8 mouse cellular contexts compared by ENCODE assay signal in the genomic region with DNA sequence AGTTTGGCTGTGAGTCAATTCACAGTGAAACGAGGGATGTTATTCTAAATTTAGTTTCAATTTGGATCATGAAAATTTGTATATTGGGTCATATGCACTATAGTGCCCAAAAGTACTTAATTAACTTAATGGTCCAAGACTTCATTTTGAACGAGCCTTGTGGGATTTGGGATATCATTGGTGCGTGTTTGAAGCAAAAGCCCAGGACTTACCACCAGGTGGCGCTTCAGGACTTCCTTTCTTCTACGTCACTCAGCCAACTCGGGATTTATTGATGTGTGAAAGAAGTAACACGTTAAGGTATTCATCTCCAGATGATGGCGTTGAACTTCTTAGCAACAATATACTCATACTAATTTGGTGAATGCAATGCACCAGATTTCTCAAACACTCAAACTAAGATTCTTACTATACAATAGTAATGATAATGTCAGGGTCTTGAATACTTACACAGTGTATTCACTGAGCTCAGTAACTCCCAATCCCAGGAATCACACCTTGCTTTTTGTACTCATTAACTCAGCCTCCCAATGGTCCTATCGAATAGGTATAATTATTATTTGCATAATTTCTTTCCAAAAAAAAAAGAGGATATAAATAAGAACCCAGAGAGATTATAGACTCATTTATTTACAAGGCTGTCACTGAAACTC.
DNase-seq lines count a peak whose midpoint lies in the region; ATAC-seq lines count a peak whose summit lies in the region.

No protein-coding gene starts in this region.

- H3K4me3 ChIP-seq in embryonic facial prominence, embryonic 10.5 days: no peak overlapping the region
- H3K4me3 ChIP-seq in hindbrain, embryonic 15.5 days: no peak overlapping the region

- H3K9me3 ChIP-seq in embryonic facial prominence, embryonic 10.5 days: no peaks in the 10 kb centered on the region
- no peaks in the 10 kb centered on the region for H3K9me3 ChIP-seq in hindbrain, embryonic 15.5 days

- 12% methylated on average over 9 of the region's 9 CpGs for WGBS in embryonic facial prominence, embryonic 10.5 days
- WGBS in hindbrain, embryonic 15.5 days: 7% methylated on average over 9 of the region's 9 CpGs

- no peaks in the 10 kb centered on the region for H3K4me1 ChIP-seq in embryonic facial prominence, embryonic 10.5 days
- peaks cover 3% of the 10 kb centered on the region; the same call in 1 of the 2 replicates for H3K4me1 ChIP-seq in hindbrain, embryonic 15.5 days (replicated peaks)

- DNase-seq in gastrocnemius, adult 18-20 months (ENCODE audit: low spot score): peak; percentile 2
- no peak for DNase-seq in gastrocnemius, adult 8-10 months (ENCODE audit: low spot score in 2 of 2)
- DNase-seq in adrenal gland, postnatal 25 days: peak; percentile 67
- DNase-seq in embryonic facial prominence, embryonic 10.5 days (ENCODE audit: low spot score): peak; percentile 72
- peak; percentile 66 for DNase-seq in left cerebral cortex, adult 11 months (ENCODE audit: low spot score)
- peak; percentile 5 for DNase-seq in skeletal muscle tissue, adult 2 months (ENCODE audit: low read depth, low spot score)

- ATAC-seq in hindbrain, embryonic 15.5 days (ENCODE audit: low FRiP score, low read depth): peak; percentile 38; the same call in 1 of the 2 replicates
- ATAC-seq in megakaryocyte-erythroid progenitor cell, adult 5-6 weeks (replicated peaks; ENCODE audit: low FRiP score, low TSS enrichment, poor library complexity, severe bottlenecking): peak; percentile 52; the same call in 1 of the 2 replicates

- no peaks in the 10 kb centered on the region for H3K36me3 ChIP-seq in embryonic facial prominence, embryonic 10.5 days (replicated peaks)
- H3K36me3 ChIP-seq in hindbrain, embryonic 15.5 days: no peaks in the 10 kb centered on the region

- no peaks in the 10 kb centered on the region for H3K27me3 ChIP-seq in embryonic facial prominence, embryonic 10.5 days (replicated peaks; ENCODE audit: low read depth, poor library complexity, severe bottlenecking)
- H3K27me3 ChIP-seq in hindbrain, embryonic 15.5 days: no peaks in the 10 kb centered on the region

- H3K4me2 ChIP-seq in hindbrain, embryonic 15.5 days: peak overlapping the region; percentile 42

- H3K9ac ChIP-seq in hindbrain, embryonic 15.5 days: no peak overlapping the region

- no peak overlapping the region for H3K27ac ChIP-seq in embryonic facial prominence, embryonic 10.5 days (replicated peaks)
- no peak overlapping the region for H3K27ac ChIP-seq in hindbrain, embryonic 15.5 days (replicated peaks)

Comparison
In these comparisons a context has a peak if more than half of its experiments do, and no peak if none do; other contexts are left out.
1. DNase-seq: peak in gastrocnemius, adult 18-20 months (single experiment), adrenal gland, postnatal 25 days (single experiment), embryonic facial prominence, embryonic 10.5 days (single experiment), left cerebral cortex, adult 11 months (single experiment) and skeletal muscle tissue, adult 2 months (single experiment); none in gastrocnemius, adult 8-10 months (0 of 2).